Mouse (Mus musculus): ENCODE measurements around the gene Dydc2.
"Not testable (repeated sequence)": the region's sequence is repeated elsewhere in the genome, so short reads cannot be mapped to it uniquely, and the experiment has no call there.

DNA sequence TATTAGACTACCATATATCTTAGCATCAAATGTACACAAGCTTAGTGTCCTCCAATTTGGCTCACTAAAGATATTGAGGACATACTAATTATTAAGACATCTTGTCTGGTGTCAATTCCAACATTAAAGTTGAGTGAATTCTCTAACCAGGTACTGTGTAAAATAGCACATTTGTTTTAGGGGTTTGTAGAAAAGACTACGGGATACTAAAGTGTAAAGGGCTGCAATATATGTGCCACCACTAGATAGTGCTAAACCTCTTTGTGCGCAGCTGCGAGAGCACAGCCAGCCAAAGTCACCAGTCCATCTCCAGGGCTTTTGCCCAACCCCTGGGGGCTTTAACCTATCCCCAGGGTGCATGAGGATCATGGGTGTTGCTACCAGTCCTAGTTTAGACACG is 15.8 kb downstream of the Dydc2 start:
- TF ChIP-seq CTCF (IDR thresholded peaks at IDR 0.05; ENCODE audit: control insufficient read depth, insufficient read depth, low read length); POLR2A (IDR thresholded peaks at IDR 0.05; ENCODE audit: borderline replicate concordance, control insufficient read depth, low read depth, low read length): not testable (repeated sequence)

All from bone marrow, adult 2 months (tissue).